Mouse (Mus musculus): ENCODE measurements around the gene Gm3625. TPM values are rescaled to one million over a fixed set of nuclear protein-coding genes. Genes with fewer than 3 reads are reported as not detected.

Gm3625 gene
- polyA plus RNA-seq (2021), result not detected

DNA sequence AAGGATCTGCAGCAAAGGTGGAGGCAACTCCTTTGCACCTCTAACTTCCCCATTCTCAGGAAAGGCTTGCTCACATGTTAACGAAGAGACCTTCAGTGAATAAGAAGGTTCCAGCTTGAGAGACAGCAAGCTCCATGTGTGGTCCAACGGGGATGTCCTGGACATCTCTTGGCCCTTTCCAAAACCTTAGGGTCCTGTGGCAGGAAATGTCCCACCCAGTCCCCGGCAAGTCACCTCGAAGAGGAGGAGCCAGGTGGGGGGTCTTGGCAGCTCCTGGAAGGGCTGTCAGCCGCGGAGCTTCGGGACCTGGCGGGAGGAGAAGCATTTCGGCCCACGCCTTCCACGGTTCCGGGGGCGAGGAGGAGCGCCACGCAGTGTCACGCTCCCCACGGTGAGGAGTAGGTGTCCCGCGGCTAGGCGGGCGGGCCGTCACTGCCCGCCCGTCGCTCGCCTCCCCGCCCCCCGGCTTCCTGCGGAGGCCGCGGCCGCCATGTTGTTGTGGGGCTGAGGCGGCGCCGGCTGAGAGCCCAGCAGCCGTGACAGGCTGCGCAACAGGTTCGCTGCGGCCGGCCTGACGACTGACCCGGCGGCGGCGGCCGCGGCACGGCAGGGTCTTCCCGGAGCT, at the start of gene Gm3625, which contains the start of gene Itsn2:
TSS of gene Gm3625 (minus strand) at position 387 of the 625 bp plus-strand sequence.
TSS of gene Itsn2 (plus strand) at position 98 of the 625 bp plus-strand sequence.
- POLR2A ChIA-PET, result interaction anchor here (0.9 to 1.1 kb wide), 3 partner anchors 10 to 24 kb away, joined by 3 to 4 read pairs (median 3); no protein-coding TSS in a partner anchor
- DNase-seq (ENCODE audit: low read depth, low spot score) (no peak), ATAC-seq (peak; percentile 91)
- no peaks in the 10 kb centered on the region for H3K27me3 ChIP-seq
- no peak for TF ChIP-seq CTCF (IDR thresholded peaks at IDR 0.05)
- in situ Hi-C loops (cut with MboI; ENCODE audit: low pct_unique_long_range_greater_than_20kb), result no loop called here
- CTCF ChIA-PET, result interaction anchor here (1.3 to 1.5 kb wide), 2 partner anchors 10 to 35 kb away, joined by 3 to 5 read pairs; no protein-coding TSS in a partner anchor

DNA sequence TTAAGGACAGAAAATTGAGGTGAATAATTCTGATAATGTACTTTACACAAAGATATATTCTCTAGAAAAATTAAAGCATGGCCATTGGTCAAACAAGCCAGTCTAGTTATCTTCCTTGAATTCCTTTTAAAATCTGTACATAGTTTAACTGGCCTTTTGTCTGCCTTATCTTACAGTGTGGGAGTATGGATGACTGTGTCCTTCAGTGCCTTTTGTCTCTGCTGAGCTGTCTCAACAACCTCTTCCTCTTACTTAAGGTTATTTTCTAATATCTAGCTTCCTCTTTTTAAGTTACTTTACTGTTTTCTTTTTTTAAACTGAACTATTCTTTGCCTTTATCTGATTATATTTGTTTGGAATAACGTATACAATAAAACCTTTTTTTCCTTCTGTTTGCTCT, 48.0 kb upstream of the Gm3625 start:
- ATAC-seq (no peak), DNase-seq (ENCODE audit: low read depth, low spot score) (no peak)
- CTCF ChIA-PET, result no interaction called here
- H3K27me3 ChIP-seq, result no peaks in the 10 kb centered on the region
- in situ Hi-C loops (cut with MboI; ENCODE audit: low pct_unique_long_range_greater_than_20kb), result no loop called here
- TF ChIP-seq CTCF (IDR thresholded peaks at IDR 0.05), result no peak
- POLR2A ChIA-PET, result no interaction called here

DNA sequence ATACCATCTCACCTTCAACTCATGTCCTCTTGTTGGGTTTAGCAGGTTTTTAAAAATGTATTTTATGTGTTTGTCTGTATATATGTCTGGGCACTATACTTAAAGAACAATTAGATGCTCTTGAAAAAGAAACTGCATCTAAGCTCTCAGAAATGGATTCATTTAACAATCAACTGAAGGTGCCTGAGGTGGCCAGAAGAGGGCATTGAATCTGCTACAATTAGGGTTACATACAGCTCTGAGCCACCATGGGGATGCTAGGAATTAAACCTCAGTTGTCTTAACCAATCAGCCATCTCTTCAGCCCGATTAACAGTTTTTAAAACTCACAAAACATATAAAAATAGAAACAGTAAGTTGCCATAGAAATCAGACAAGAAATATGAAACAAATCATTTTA, 45.7 kb upstream of the Gm3625 start:
- DNase-seq (ENCODE audit: low read depth, low spot score) (no peak), ATAC-seq (no peak)
- ChIA-PET POLR2A (no interaction called here), CTCF (no interaction called here)
- in situ Hi-C loops (cut with MboI; ENCODE audit: low pct_unique_long_range_greater_than_20kb), result no loop called here
- H3K27me3 ChIP-seq, result no peaks in the 10 kb centered on the region
- TF ChIP-seq CTCF (IDR thresholded peaks at IDR 0.05), result peak; percentile 25

DNA sequence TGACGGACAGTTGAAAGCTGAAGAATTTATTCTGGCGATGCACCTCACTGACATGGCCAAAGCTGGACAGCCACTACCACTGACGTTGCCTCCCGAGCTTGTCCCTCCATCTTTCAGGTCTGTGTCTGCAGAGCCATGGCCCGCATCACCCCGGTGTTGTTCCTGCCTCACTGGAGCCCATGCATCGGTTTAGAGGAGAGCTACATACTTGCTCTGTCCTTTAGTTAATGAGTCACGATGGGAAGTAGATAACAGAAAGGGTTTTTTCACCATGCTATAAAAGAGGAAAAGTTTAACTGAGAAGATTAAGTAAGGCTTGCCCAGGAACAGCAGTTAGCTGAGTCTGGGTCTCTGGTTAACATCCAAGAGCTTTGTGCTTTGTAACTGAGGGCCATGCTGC, 40.2 kb upstream of the Gm3625 start:
- DNase-seq (ENCODE audit: low read depth, low spot score) (no peak), ATAC-seq (no peak)
- CTCF ChIA-PET, result interaction anchor here (0.9 to 1.6 kb wide), 2 partner anchors 11 to 67 kb away, joined by 3 to 4 read pairs; no protein-coding TSS in a partner anchor
- POLR2A ChIA-PET, result interaction anchor here (0.5 kb wide), 1 partner anchor 11 kb away, joined by 3 read pairs; no protein-coding TSS in a partner anchor
- no peak for TF ChIP-seq CTCF (IDR thresholded peaks at IDR 0.05)
- H3K27me3 ChIP-seq, result no peaks in the 10 kb centered on the region
- in situ Hi-C loops (cut with MboI; ENCODE audit: low pct_unique_long_range_greater_than_20kb), result no loop called here

DNA sequence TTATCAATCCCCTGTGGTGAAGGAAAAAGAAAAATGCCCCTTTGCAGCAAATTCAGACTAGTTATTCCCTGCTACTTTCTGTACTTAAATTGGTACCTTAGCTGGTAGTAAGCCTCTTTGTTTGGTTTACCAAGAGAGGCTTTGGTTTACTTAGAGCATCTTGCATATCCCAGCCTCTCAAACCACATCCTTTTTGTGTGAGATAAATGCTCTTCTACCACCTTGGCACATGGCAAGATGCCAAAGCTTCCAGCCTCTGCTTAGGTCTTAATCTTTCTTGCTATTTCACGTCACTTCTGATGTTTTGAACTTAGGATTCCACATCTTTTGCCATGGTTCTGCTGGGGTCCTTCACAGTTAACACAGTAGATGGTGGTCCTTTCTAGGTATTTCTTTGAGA, 31.5 kb upstream of the Gm3625 start:
- in situ Hi-C loops (cut with MboI; ENCODE audit: low pct_unique_long_range_greater_than_20kb), result no loop called here
- no peak for TF ChIP-seq CTCF (IDR thresholded peaks at IDR 0.05)
- no peaks in the 10 kb centered on the region for H3K27me3 ChIP-seq
- no peak for DNase-seq (ENCODE audit: low read depth, low spot score)
- no peak for ATAC-seq
- POLR2A ChIA-PET, result no interaction called here
- CTCF ChIA-PET, result no interaction called here

DNA sequence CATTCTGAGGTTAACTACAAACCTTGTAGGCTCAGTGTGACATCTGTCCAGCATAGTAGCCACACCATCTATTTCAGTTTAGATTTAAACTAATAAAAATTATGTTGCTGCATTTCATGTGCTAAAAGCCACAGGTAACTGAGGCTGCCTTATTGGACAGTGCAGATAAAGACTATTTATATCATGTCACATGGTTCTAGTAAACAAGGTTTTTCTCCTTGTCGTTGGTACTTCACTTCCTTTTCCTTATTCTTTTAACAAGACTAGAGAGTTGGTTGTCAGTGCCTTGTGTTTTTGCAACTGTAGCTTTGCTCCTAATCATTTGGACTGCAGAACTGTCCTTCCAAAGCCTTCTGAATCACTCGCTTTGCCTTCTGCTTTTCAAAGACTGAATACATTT, 22.0 kb upstream of the Gm3625 start:
- in situ Hi-C loops (cut with MboI; ENCODE audit: low pct_unique_long_range_greater_than_20kb), result no loop called here
- no peak for ATAC-seq
- POLR2A ChIA-PET, result no interaction called here
- DNase-seq (ENCODE audit: low read depth, low spot score), result no peak
- CTCF ChIA-PET, result no interaction called here
- H3K27me3 ChIP-seq, result no peaks in the 10 kb centered on the region
- TF ChIP-seq CTCF (IDR thresholded peaks at IDR 0.05), result no peak

DNA sequence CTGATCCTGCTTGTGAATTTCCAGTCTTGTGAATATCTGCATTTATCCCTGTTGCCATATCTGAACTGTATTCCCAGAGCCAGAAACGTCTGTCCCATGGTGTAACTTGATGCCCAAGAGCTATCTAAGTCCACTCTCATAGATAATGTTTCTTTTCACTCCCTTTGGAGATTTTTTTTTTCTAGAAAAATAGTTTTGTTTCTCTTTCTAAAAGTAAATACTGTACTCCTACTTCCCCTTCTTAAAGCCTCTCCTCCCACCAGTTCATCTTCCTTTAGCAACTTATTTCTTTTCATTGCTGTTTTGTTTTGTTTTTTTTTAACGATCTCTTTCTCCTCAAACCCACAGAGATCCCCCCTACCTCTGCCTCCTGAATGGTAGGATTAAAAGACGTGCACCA, 13.9 kb upstream of the Gm3625 start:
- DNase-seq (ENCODE audit: low read depth, low spot score) (no peak), ATAC-seq (no peak)
- in situ Hi-C loops (cut with MboI; ENCODE audit: low pct_unique_long_range_greater_than_20kb), result no loop called here
- no peaks in the 10 kb centered on the region for H3K27me3 ChIP-seq
- POLR2A ChIA-PET, result no interaction called here
- no peak for TF ChIP-seq CTCF (IDR thresholded peaks at IDR 0.05)
- CTCF ChIA-PET, result no interaction called here

DNA sequence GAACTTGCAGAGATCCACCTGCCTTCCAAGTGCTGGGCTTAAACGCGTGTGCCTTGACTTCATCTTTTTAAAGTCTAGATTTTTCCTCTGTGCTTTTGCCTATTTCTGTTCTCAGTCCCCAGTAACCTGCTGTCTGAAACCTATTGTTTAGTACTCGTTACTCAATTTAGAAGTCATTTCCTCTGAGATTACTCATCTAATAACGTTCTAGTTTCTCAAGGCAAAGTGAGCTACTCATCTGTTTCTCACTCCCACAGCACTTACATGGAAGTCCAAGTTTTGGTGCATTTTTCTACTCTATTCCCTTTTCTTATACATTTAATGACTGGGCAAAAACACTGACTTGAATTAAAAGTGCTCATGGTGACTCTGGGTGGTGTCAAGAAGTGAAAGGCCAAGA, 7.0 kb upstream of the Gm3625 start:
- ChIA-PET CTCF (no interaction called here), POLR2A (no interaction called here)
- no peak for DNase-seq (ENCODE audit: low read depth, low spot score)
- TF ChIP-seq CTCF (IDR thresholded peaks at IDR 0.05), result no peak
- no peak for ATAC-seq
- in situ Hi-C loops (cut with MboI; ENCODE audit: low pct_unique_long_range_greater_than_20kb), result no loop called here
- no peaks in the 10 kb centered on the region for H3K27me3 ChIP-seq

DNA sequence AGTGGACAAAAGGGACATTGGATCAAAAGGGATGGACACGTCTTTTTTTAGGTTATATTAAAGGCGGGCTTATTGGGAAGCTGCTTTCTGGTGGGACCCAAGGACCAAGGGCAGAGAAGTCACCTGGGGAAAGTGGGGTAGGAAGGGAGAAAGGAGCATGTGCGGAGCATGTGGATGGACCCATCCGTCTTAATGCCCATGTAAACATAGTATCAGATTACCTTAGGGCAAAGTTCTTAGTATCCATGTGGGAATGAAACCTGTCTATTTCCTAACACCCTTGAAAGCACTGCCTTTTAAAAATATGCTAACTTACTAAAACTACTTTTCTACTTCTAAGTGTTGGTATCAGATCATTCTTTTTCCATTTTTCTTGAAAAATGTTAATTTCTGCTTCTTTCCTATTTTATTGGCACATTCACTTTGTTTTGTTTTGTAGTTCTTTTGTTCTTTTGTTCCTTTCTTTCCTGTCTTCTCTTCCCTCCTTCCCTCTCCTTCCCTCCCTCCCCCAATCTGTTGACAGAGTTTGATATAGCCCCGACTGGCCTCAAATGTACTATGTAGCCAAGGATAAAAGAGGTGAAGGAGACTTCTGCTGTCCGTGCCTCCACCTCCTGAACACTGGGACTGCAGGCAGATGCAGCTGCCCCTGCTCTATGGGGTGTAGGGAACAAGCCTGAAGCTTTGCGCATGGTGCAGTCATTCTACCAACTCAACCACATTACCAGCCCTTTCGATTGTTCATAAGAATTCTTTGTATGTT, 6.1 kb upstream of the Gm3625 start:
- TF ChIP-seq CTCF (IDR thresholded peaks at IDR 0.05), result no peak

DNA sequence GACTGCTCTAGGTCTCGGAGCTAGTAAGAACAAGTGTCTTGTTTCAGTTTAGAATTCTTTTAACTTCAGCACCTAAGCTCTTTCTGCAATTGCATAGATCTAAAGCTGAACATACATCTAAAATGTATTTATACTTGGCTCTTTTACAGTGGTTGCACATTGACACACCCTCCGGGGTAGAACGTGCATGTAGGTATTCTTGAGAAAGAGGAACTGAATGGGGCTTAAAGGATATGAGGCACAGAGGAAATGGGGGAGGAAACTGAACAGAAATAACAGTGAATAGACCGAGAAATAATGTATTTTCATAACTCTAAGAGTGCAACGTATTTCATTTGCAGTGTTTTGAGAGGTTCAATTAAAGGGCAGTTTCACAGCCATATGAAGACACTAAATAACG, 2.3 kb upstream of the Gm3625 start:
- in situ Hi-C loops (cut with MboI; ENCODE audit: low pct_unique_long_range_greater_than_20kb), result no loop called here
- no peak for TF ChIP-seq CTCF (IDR thresholded peaks at IDR 0.05)
- no peaks in the 10 kb centered on the region for H3K27me3 ChIP-seq
- ChIA-PET CTCF (no interaction called here), POLR2A (no interaction called here)
- no peak for DNase-seq (ENCODE audit: low read depth, low spot score)
- ATAC-seq, result no peak

More for the DNA sequence above, 6.1 kb upstream of the Gm3625 start:
- ATAC-seq, result no peak
- no peaks in the 10 kb centered on the region for H3K27me3 ChIP-seq
- in situ Hi-C loops (cut with MboI; ENCODE audit: low pct_unique_long_range_greater_than_20kb), result no loop called here
- POLR2A ChIA-PET, result no interaction called here
- DNase-seq (ENCODE audit: low read depth, low spot score), result no peak
- CTCF ChIA-PET, result no interaction called here

DNA sequence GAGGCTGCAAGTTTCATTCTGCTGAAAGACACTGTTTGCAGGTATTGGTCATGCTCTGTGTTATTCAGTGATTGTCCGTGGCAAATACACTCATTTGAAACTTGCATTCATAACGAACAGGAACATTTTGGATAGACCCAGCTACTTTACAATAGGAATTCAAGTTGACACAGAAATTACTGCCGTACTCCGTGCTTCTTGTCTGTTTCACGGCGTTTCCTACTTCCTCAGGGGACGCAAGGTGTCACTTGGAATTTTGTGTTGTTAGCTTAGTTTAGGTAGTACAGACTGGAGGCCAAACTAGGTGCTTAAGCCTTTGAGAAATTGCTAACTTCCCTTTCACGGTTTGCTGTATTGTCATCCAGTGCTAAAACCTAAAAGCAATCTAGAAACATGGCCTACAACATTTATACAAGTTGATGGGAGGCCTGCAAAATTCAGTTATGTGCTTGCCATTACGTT, 1.2 kb upstream of the Gm3625 start:
- ChIA-PET POLR2A (no interaction called here), CTCF (no interaction called here)
- DNase-seq (ENCODE audit: low read depth, low spot score), result no peak
- no peak for TF ChIP-seq CTCF (IDR thresholded peaks at IDR 0.05)
- in situ Hi-C loops (cut with MboI; ENCODE audit: low pct_unique_long_range_greater_than_20kb), result no loop called here
- H3K27me3 ChIP-seq, result no peaks in the 10 kb centered on the region
- no peak for ATAC-seq
